Mouse (Mus musculus): ENCODE data around the gene Adgrf3.

Adgrf3 gene

DNA sequence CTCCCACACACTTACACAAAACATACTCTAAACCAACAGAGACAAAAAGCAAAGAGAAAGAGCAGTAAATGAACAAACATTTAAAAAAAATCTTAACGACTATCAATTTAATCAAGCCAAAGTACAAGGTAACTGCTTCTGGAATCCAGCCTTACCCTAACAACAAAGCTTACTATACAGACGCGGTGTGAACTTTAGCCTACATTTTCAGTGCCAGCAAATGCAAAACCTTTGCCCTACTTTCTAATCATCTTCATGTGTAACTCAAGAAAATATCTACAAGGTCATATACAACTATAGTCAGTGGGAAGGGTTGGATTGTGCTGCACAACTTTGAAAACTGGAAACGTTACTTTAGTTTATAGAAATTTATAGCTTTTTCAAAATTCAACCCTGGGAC lies 53.5 kb downstream of the Adgrf3 start:
- no peak for DNase-seq (ENCODE audit: low read depth, low spot score)

DNA sequence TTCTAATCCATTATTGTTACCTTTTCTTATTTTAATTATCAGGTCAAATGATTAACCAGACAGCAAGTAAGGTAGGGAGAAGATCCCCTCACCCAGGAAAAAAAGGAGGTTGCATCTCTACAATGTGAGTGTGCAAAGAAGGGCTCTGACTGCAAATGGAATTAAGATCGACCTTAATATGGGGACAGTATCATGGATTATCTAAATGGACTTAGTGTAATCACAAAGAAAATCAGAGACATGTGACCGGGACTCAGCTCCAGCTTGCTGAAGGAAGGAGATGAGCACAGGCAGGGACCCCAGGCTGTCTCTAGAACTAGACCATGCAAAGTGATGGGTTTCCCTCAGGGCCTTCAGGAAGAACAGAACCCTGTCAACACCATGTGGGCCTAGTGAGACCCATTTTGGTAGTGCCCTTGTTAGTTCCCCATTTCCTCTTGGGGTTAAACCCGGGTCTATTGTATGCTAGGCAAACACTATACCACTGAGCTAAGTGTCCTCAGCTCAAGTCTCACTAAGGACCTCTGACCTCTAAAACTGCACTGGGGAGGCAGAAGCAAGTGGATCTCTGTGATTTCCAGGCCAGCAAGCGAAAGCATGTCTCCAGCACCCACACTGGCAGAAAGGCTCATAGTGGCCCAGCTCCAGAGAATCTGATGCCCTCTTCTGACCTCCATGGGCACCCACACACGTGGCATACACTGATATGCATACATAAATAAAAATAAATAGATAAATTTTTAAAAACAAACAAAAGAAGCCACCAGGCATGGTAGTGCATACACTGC lies 57.2 kb downstream of the Adgrf3 start:
- DNase-seq (ENCODE audit: low read depth, low spot score), result no peak

DNA sequence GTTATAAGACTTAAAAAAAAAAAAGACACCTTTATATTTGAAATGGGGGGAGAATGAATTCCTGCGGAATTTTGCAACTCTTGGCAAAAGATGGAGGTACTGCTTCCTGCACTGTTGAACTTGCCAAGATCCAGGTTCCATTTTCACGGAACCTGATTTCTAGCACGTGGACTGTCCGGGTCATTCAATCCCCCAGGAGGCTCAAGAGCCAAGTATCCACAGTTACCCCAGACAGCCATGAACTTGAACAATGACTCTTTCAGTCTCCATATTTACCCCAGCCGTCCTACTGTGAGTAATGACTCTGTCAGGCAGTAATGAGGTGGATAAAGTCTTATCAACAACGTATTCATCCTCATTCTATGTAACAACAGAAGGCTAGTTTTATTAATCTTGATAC lies 59.0 kb downstream of the Adgrf3 start:
- no peak for DNase-seq (ENCODE audit: low read depth, low spot score)

Data from skeletal muscle tissue, adult 2 months (tissue).